Mouse (Mus musculus) megakaryocyte, embryonic 14.5 days (primary cell): ENCODE results near the gene Nfkb1.

Experiments
- FLI1 ChIP-seq: IDR thresholded peaks from 2 replicates; pipeline ENCODE4 v1.6.1; 2012; ENCODE audit warnings: low read length, inconsistent platforms, mixed read lengths
- GATA1 ChIP-seq: IDR thresholded peaks from 3 replicates; pipeline ENCODE4 v1.6.1; 2012; ENCODE audit warnings: mixed read lengths, low read length, inconsistent platforms, borderline replicate concordance

GRCm38 (mm10) chr3:135682240-135682639 is 9.1 kb downstream of the Nfkb1 start:
- no peak for TF ChIP-seq GATA1
- no peak for TF ChIP-seq FLI1
